Mouse (Mus musculus) left cerebral cortex, postnatal 36 days (tissue): ENCODE measurements around the gene Hs6st3. TPM values are rescaled to one million over a fixed set of nuclear protein-coding genes. Genes with fewer than 3 reads are reported as not detected.

ENCODE experiments used
- DNase-seq, 2 experiments: peaks; one replicate each; pipeline ENCODE4 v3.0.0; 2021 to 2022; ENCODE audit warnings: low spot score in 2 of 2, mixed read lengths in 1 of 2
- intact Hi-C: fragments of 180-260 bp; cut with DNase I; formaldehyde crosslinking; loops from one replicate; pipeline ENCODE4 v1.15.1; 2025
- total RNA-seq, 2 experiments: library from RNA; stranded (reverse); gene quantifications; 2 replicates each; pipeline ENCODE4 v1.2.3; 2021

Hs6st3 gene
- total RNA-seq = 10 to 100 TPM; 73.0 to 73.3 TPM

DNA sequence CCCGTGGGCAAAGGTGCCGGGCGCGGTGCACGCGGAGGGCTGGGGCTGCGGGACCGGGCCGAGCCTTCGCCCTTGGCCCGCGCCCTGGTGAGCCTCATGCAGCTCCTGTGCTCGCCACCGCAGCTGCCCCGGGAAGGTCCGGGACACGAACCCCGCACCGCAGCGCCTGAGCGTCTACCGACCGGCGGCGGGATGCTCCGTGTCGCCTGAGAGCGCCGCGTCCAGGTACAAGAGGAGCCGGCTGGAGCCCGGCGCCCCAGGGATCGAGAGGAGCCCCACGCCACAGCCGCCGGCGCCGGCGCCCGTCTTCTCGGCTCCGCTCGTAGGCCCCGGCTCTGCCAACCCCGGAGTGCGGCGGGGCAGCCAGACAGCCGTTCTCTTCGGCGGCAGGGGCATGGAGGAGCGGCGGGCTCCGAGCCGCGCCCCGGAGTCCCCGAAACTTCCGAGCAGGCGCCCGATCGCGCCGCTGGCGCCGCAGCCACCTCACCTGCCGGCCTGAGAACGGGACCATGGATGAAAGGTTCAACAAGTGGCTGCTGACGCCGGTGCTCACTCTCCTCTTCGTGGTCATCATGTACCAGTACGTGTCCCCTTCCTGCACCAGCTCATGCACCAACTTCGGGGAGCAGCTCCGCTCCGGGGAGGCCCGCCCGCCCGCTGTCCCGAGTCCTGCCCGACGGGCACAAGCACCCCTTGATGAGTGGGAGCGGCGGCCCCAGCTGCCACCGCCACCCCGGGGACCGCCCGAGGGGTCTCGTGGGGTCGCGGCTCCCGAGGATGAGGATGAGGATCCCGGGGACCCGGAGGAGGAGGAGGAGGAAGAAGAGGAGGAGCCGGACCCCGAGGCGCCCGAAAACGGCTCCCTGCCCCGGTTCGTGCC lies at the start of gene Hs6st3:
TSS of gene Hs6st3 (plus strand) at position 436 of the 880 bp plus-strand sequence.
- peak in 1 of 2 experiments; percentile 41 for DNase-seq
- intact Hi-C loops = loop anchor here (5.0 kb wide), 1 partner anchor 714 kb away; no protein-coding TSS in a partner anchor

DNA sequence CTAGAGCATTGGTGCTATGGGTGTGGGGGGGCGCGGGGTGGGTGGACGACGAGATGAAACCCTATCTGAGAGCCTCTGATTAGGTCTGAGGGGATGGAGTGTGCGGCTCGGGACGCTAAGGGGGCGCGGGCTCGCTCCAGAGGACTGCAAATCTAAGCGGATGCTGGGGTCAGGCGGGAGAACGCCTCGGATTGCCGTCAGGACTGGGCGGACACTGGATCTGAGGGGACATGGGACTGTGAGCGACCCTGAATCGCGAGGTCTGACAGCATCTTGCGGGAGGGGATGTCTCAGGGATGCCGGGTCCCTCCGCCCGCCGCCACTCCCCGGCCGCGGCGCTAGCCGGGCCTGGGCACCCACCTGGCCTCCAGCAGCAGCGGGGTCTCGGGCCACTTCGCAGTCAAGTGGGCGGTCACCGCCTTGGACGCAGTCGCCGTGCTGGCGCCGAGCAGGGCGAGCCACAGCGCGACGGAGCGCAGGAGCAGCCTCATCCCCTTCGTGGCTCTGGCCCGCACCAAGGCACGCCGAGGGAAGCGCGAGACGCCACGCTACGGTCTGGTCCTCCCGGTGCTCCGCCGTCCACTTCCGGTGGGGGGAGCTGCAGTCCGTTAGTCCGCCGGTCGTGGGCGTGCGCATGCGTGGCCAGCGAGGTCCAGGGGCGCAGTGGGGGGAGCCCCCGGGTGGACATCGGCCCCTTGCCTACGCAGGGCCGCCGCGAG lies 39.1 kb upstream of the Hs6st3 start, which contains the start of gene Uggt2:
TSS of gene Uggt2 (minus strand) at position 580 of the 719 bp plus-strand sequence.
- intact Hi-C loops = loop anchor here (5.0 kb wide), 1 partner anchor 753 kb away; no protein-coding TSS in a partner anchor
- peak; percentile 87 to 90 for DNase-seq

DNA sequence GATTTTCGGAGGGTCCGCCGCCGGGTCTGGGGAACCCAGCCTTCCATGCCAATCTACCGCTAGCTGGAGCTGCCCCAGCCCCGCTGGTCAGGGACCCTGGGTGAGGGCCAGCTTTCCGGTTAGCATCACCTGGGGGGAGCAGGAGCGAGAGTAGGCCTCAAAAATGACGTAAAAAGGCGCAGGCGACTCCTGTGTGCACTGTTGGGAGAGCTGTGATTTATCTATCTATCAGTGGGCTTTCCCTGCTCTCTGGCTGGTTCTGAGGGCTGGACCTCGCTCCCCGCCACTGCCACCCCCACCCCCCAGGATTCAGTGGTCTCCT lies 38.6 kb upstream of the Hs6st3 start:
- intact Hi-C loops = loop anchor here (5.0 kb wide), 1 partner anchor 753 kb away; no protein-coding TSS in a partner anchor
- no peak for DNase-seq

DNA sequence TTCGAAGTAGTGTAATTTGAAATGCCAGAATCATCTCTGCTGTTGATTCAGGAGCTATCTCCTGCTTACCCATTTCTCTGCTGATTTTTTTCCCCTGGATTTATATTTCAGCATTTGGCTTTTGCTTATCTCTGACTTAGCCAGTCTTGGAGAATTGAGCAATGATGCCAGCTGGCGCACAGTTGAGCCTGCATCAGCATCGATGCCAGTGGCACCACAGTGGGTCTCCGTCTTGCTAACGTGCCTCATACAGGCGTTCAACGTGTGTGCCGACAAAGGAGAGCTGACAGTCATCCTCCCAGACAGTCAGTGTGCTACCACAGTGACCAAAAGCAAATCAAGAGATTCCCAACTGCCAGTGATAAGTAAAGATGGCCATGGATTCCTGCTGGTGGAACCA lies 30.6 kb upstream of the Hs6st3 start:
- no peak for DNase-seq
- intact Hi-C loops = no loop called here

DNA sequence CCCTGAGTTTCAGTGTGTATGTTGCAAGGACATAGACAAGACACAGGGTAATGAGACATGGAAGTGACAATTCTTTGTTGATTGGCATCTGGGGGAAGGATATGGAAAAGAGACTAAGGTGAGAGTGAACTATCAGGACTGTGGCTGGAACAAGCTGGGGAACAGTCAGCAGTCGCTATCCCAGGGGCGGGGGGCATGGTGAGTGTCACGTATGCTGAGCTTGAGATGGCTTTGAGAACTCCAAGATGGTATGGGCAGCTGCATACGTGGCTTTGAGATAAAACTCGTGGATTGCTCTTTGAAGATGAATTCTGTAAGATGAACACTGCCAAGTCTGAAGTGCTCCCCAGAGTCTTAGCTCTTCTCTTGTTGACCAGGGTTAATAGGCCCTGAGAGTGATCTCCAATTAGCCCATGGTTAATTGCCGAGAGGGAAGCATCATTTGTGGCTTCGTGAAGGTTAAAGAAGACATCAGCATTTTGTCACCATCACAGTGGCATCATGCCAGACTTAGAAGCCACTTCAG lies 29.3 kb upstream of the Hs6st3 start:
- intact Hi-C loops = no loop called here
- DNase-seq = no peak

DNA sequence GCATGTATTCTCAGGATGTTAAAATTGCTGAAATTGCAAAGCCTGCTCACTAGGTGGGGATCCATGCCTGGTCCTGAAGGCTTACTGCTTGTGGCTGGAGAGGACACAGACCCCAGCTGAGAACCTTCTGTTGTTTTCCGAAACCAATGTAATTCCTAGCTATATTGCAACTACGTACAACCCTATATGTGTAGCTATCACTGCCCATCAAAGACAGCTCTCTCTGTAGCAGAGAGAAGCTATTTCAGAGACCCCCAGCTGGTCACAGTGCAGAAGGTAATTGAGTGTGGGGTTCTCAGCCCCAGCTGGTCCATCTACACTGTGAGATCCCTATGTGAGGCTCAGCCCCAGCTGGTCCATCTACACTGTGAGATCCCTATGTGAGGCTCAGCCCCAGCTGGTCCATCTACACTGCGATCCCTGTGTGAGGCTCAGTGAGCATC lies 28.3 kb upstream of the Hs6st3 start:
- intact Hi-C loops = no loop called here
- DNase-seq = no peak

DNA sequence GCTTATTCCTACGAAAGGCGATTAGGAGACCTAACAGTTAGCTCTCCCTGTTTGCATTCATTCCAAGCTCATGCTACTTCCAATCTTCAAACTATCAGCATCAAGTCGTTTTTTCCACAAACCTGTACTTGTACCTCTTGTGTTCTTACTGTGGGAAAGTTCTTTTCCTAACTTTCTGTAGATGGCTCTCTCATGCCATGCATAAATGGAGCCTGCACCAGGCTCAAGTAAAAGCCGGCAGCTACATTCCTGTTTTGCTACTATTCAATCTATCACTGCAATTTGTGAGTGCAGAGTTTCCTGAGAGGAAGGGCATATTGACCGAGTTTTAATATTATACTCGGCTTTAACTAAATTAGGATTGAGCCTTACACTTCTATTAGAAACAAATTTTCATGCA lies 25.6 kb upstream of the Hs6st3 start:
- intact Hi-C loops = loop anchor here (2.0 kb wide), 1 partner anchor 948 kb away; no protein-coding TSS in a partner anchor
- DNase-seq = no peak

DNA sequence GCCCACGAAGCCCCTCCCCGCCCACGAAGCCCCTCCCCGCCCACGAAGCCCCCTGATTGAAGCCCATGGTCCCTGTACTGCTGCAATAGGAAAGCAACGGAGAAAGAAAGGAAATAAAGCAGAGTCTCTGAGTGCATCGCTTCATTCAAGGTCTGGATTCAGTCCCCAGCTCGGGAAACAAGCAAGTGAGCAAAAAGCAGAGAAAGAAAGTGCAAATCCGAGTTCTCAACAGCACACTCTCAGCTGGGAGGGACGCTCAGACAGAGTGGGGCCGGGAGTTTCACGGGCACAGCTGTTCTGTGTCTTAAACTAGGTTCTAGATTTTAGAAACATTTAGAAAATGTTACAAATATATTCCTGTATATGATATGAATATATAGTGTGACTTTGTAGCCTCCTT lies 14.6 kb upstream of the Hs6st3 start:
- DNase-seq = no peak
- intact Hi-C loops = no loop called here

DNA sequence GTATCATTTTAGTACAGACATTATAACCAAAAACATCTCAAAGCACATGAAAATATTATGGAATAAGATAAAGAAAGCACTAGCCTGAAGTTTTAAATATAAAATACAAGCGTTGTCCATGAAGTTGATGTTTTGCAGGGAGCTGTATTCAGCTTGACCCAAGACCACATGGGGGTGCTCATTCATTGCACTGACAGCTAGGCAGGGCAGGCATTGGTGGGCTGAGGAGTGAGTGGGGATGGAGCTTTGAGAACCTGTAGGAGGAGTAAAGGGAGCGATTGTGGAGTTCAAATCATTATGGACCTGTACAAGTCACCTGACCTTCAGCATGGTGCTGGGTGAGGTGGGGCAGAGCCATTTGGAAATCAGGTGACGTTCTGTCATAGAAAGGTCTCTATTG lies 14.1 kb upstream of the Hs6st3 start:
- no peak for DNase-seq
- intact Hi-C loops = no loop called here

DNA sequence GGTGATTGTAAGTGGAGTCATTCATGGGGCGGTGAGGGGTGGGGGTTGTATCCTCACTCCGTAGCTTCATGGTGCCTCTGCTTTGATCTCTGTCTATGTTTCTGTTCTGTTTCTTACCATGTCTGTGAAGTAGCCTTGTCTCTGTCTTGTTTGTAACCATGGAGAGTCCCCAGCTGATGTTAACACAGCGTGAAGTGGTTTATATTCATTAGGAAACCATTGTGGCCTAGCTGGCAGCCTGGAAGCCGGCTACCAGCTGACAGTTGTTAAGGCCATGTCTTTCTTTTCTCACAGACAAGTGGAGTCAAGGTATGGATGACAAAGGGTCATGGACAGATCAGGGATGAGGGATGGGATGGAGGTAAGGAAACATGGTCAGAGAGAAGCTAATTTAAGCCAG lies 12.3 kb upstream of the Hs6st3 start:
- intact Hi-C loops = no loop called here
- no peak for DNase-seq

DNA sequence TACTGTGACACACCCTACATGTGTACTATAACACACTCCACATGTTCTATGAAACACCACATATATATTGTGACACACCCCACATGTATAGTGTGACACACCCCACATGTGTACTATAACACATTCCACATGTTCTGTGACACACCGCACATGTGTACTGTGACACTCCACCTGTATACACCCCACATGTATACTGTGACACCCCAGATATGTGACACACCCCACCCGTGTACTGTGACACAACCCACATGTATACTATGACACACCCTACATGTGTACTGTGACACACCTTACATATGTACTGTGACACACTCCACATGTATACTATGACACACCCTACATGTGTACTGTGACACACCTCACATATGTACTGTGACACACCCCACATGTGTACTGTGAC lies 10.8 kb upstream of the Hs6st3 start:
- intact Hi-C loops = no loop called here
- DNase-seq = no peak

DNA sequence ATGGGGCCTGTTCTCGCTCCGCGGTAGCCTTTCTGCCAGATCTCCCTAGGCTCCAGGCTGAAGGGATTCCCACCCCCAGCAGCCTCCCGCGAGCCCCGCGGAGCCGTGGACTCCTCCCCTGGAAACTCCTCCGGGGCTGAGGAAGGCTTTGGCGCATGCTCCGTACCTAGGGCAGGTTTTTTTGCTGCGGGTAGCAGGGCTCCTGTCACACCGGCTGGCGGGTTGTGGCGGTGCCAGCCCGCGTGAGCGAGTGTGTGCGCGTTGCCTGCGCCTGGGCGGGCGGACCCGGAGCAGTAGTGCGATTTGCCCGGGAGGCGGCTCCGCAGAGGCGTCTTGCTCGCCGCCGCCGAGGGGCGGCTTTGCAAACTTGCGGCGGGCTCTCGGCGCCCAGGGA lies 632 bp upstream of the Hs6st3 start:
- intact Hi-C loops = loop anchor here (5.0 kb wide), 1 partner anchor 715 kb away; no protein-coding TSS in a partner anchor
- DNase-seq = peak; percentile 89 to 94

DNA sequence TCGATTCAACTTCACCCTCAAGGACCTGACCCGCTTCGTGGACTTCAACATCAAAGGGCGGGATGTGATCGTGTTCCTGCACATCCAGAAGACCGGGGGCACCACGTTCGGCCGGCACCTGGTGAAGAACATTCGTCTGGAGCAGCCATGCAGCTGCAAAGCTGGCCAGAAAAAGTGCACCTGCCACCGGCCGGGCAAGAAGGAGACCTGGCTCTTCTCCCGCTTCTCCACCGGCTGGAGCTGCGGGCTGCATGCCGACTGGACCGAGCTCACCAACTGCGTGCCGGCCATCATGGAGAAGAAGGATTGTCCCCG lies 602 bp downstream of the Hs6st3 start:
- intact Hi-C loops = loop anchor here (5.0 kb wide), 1 partner anchor 714 kb away; no protein-coding TSS in a partner anchor
- peak in 1 of 2 experiments; percentile 25 for DNase-seq

DNA sequence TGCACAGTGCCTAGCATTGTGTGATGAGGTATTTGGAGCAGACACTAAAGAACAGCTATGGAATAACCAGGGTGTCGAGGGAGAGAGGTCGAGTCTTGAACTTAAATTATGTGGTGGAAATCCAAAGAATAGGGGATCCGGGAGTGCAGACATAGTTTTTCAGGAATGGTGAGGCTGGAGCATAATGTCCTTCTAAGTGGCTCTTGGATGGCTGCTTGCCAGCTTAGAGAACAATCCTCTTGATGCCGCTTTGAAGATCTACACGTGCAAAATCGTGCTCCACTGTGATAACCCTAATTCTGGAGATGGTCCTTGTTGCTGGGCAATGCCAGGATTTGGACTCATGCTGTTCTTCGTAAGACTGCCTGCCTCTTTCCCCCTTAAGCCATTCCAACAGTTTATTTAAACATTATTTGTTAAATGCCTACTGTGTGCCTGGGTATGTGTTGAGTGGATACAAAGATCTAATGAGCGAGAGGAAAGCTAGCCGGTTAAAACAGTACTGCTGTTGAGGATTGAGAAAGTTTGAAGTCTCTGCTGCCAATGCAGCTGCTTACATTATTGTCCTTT lies 1.3 kb downstream of the Hs6st3 start:
- intact Hi-C loops = loop anchor here (5.0 kb wide), 1 partner anchor 713 kb away; no protein-coding TSS in a partner anchor
- peak in 1 of 2 experiments; percentile 22 for DNase-seq

DNA sequence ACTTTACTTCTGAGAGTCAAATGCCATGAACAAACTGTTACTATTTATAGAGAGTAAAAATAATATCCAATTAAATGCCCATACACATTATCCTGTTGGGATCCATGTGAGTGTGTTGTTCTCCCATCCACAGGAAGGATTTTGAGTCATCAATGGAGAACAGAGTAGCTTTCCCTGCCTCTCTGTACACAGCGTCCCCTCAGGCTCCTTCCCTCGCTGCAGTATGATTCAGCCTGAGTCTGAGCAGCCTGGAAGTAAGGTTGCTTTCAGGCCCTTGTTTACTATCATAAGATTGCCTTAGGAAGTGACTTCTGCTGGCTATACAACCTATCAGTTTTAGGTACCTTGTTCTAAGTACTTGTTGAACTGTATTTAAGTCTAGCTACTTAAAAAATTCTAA lies 14.9 kb downstream of the Hs6st3 start:
- intact Hi-C loops = no loop called here
- no peak for DNase-seq

DNA sequence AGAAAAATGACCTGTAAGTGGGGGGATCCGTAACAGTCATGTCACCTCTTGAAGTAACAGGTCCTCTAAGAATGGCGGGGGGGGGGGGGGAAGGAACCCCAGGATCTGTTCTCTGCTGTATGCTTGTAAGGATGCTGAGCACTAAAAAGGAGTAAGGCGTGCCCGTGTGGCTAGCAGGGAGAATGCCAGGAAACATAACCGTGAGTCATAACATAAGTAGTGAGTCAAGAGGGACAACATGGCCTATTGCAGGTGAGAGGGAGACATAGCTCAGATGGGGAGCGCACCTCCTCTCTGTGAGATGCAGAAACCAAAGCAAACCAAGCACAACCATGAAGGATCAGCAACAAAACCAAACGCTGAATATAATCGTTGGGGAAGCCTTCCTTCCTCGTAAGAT lies 55.8 kb downstream of the Hs6st3 start:
- intact Hi-C loops = no loop called here
- no peak for DNase-seq

DNA sequence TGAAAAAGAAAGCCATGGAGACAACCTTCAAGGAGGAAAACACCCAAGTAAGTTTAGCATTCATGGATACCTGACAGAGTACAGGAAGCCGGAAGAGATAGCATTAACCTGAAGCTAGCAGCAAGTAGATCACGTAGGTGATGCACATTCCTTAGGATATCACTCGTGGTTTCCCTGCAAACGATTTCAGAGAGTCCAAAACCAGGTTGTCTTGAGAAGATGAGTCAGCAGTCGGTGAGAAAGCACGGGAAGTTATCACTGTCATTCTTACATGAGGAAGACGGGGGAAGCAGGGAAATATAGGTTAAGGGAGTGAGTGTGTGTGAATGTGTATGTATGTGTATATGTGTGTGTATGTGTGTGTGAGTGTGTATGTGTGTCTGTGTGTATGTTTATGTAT lies 65.4 kb downstream of the Hs6st3 start:
- DNase-seq = no peak
- intact Hi-C loops = no loop called here

DNA sequence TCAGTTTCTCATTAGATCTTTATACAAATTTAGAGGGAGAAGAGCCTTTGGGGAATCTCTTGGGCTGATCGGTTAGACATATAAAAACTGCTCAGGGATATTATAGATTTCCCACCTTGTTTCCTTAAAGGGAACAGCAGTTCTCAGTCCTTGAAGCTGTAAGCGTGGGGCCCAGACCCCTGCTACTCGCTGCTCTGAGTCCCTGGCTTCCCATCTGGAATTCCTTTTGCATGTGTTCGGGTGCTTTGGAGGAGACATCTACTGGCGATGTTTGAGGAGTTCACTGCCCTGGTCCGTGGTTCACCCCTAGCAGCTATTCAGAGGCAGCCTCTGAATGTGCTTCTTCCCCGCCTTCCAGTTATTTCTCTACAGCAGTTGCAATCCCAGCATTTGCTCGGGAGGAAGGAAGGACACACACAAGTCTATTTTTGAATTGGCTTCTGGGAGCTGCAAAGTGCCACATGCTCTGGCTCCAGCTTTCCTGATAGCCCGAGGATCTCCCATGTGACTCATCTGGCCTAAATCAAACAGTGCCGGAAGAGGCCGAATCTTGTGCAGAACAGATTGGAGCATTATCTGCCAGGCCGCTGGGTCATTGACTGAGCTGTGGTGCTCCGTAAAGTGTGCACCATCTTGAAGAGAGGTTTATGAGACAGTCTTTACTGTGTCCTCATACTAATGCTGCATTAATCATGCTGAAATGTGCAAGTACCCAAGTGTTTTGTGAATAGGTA lies 77.6 kb downstream of the Hs6st3 start:
- no peak for DNase-seq

DNA sequence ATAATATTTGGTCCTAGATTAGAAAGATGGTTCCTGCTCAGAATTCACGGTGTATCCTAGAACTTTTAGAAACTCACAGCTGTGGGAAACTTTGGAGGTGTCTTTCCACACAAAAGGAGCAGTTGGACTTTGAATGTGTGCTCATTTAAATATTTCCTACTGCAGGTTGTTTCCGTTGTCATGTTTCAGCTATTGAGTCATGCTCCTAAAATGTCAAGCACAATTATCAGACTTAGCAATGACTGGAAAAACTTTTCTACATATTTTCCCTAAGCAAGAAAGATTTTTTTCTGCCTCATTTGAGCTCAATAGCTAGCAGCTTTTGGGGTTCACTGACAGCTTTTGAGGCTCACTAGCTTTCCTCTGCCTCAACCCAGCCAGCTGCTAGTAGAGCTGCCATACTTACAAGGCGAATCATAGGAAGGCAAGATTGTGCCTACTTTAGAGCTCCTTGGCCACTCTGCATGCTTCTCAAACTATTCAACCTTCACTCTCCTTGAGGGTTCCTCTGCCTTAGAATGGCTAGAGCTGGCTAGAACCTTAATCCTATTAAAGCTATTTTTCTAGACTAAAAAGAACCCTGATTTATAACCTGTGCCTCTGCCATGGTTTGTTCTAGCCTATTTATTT lies 89.7 kb downstream of the Hs6st3 start:
- no peak for DNase-seq
- intact Hi-C loops = no loop called here

More for the DNA sequence above, 77.6 kb downstream of the Hs6st3 start:
- intact Hi-C loops = no loop called here
